Mouse (Mus musculus): ENCODE results near the gene Zfp710. TPM values are rescaled to one million over a fixed set of nuclear protein-coding genes. Genes with fewer than 3 reads are reported as not detected.
A peak's percentile ranks its signal among the peaks of the same experiment; 100 is the strongest.

Zfp710 gene
- total and polyA plus RNA-seq, 2 experiments from 2014 or later = 10.7 to 33.6 TPM

DNA sequence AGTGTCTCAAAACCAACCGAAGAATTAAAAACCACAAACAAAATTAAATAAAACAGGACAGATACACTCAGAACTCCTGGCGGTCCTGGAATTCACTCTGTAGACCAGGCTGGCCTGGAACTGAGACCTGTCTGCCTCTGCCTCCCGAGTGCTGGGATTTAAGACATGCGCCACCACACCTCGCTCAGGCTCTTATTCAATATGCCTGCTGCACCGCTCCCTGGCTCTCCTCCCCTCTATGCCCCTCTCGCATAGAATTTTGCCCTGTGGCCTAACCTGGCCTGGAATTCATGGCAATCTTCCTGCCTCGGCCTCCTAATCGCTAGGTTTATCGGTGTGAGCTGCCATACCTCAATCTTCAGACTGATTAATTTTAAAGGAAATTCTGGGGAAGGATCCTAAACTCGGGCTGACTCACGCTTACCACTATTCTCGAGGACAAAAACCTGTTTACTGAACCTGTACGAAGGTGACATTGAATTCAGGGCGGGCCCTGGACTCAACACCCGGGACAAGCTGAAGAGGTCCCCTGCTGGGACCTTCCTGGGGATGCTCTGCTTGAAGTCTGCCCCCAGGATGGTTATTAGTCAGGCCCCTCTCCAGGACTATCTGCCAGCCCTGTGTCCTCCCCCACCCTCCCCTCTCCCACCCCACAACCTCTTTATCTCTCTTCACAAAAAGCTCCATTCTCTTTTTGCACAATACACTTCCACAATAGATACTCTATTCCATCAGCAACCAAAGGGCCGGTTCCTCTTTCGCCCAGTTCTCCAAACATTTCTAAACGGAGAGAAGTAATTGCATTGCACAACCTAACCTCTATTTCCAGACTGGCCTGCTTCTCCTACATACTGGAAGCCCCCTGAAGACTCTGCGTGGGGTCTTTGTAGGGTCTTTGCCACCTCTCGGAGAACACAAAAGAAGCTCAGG lies 9.5 kb upstream of the Zfp710 start:
- Histone ChIP-seq H3K27ac (ENCODE audit: low read depth, low read length) (no peak overlapping the region), H3K27me3 (ENCODE audit: insufficient read depth, low read length) (no peaks in the 10 kb centered on the region), H3K9me3 (ENCODE audit: low read length) (no peaks in the 10 kb centered on the region), H3K4me1 (ENCODE audit: insufficient read depth, low read length) (no peaks in the 10 kb centered on the region), H3K4me2 (ENCODE audit: low read depth, low read length, poor library complexity, severe bottlenecking) (no peak overlapping the region), H3K36me3 (ENCODE audit: insufficient read depth, low read length) (no peaks in the 10 kb centered on the region), H3K9ac (replicated peaks; ENCODE audit: low read length, poor library complexity, severe bottlenecking) (no peak overlapping the region), H3K4me3 (ENCODE audit: low read depth, low read length) (no peak overlapping the region)
- WGBS = 74% methylated on average over 21 of the region's 21 CpGs
- no peak for TF ChIP-seq CTCF (IDR thresholded peaks at IDR 0.05)
- ATAC-seq (ENCODE audit: low FRiP score) (no peak), DNase-seq (ENCODE audit: low spot score) (no peak)

DNA sequence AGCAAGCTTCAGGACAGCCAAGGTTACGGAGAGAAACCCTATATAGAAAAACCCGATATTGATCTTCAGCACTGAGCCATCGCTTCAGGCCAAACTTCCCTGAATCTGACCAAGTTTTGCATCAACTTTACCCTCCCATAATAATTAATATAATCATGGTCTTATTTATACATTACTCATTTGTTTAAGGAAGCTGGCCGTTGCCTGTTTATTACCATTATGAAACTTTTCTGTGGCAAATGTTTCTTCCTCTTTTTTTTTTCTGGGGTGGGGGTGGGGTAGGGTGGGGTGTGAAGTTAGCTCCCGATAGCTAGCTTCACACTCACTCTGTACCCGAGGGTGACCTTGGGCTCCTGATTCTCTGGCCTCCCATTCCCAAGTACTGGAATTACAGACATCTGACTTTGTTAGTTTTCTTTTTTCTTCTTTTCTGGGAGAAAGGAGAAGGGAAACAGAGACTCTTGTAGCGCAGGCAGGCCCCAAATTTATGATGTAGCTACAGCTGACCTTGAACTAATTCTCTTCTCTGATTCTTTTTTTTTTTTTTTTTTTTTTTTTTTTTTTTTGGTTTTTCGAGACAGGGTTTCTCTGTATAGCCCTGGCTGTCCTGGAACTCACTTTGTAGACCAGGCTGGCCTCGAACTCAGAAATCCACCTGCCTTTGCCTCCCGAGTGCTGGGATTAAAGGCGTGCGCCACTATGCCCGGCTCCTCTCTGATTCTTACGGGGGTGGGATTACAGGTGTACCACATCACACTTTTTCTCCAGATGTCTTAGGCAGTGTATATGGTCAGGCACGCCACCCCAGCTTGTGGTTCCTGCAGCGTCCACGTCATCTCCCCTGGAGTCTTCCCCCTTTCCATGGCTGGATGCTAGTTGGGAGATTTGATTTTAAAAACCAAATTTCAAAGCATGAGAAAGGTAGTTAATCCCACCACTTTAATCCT lies 5.8 kb upstream of the Zfp710 start:
- Histone ChIP-seq H3K9me3 (ENCODE audit: low read length) (no peaks in the 10 kb centered on the region), H3K4me3 (ENCODE audit: low read depth, low read length) (no peak overlapping the region), H3K9ac (replicated peaks; ENCODE audit: low read length, poor library complexity, severe bottlenecking) (no peak overlapping the region), H3K36me3 (ENCODE audit: insufficient read depth, low read length) (no peaks in the 10 kb centered on the region), H3K27me3 (ENCODE audit: insufficient read depth, low read length) (no peaks in the 10 kb centered on the region), H3K27ac (ENCODE audit: low read depth, low read length) (no peak overlapping the region), H3K4me1 (ENCODE audit: insufficient read depth, low read length) (no peaks in the 10 kb centered on the region), H3K4me2 (ENCODE audit: low read depth, low read length, poor library complexity, severe bottlenecking) (no peak overlapping the region)
- ATAC-seq (ENCODE audit: low FRiP score) (no peak), DNase-seq (ENCODE audit: low spot score) (no peak)
- WGBS = 92% methylated on average over 16 of the region's 17 CpGs
- TF ChIP-seq CTCF (IDR thresholded peaks at IDR 0.05) = no peak

DNA sequence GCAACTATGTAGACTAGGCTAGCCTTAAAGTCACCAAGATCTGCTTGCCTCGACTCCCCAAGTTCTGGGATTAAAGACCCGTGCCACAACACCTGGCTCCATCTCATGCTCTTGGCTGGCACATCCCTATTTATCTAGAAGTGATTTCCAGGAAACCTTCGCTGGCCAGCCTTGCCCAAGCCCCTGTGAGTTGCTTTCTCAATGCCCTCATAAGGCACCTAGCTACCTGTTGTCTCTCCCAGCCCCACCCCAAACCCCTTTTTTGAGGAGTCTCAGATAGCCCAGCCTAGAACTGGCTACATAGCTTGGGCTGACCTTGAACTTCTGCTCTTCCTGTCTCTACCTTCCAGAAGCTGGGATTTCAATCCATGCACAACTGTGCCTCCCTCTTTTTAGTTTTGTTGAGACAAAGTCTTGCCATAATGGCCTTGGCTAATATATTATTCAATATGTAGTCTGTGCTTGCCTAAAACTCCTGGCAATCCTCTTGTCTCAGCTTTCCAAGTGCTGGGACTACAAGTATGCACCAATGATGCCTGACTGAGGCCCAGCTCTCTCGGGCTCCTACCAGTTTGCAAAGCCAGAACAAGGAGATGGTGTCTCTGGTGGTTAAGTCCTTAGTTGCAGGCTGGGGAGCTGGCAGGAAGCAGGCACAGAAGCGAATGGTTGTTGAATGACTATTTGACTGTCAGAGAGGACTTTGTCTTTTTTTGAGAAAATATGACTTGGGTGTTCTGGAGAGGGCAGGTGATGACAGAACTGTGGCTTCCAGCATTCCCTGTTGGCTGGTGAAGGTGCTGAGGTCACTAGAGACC lies 786 bp upstream of the Zfp710 start:
- ATAC-seq (ENCODE audit: low FRiP score) (no peak), DNase-seq (ENCODE audit: low spot score) (peak; percentile 45)
- H3K9ac ChIP-seq (replicated peaks; ENCODE audit: low read length, poor library complexity, severe bottlenecking) = no peak overlapping the region
- 0 out of 2 replicates have a peak overlapping the region, but pooled peaks have one; percentile 87 for H3K27ac ChIP-seq (ENCODE audit: low read depth, low read length)
- peaks cover 9% of the 10 kb centered on the region; the same call in 1 of the 2 replicates for H3K4me1 ChIP-seq (ENCODE audit: insufficient read depth, low read length)
- peak overlapping the region; percentile 90; the same call in 1 of the 2 replicates for H3K4me2 ChIP-seq (ENCODE audit: low read depth, low read length, poor library complexity, severe bottlenecking)
- TF ChIP-seq CTCF (IDR thresholded peaks at IDR 0.05) = peak; percentile 66
- H3K27me3 ChIP-seq (ENCODE audit: insufficient read depth, low read length) = no peaks in the 10 kb centered on the region
- 69% methylated on average over 5 of the region's 5 CpGs for WGBS
- H3K36me3 ChIP-seq (ENCODE audit: insufficient read depth, low read length) = no peaks in the 10 kb centered on the region
- H3K9me3 ChIP-seq (ENCODE audit: low read length) = no peaks in the 10 kb centered on the region
- 0 out of 2 replicates have a peak overlapping the region, but pooled peaks have one; percentile 84 for H3K4me3 ChIP-seq (ENCODE audit: low read depth, low read length)

DNA sequence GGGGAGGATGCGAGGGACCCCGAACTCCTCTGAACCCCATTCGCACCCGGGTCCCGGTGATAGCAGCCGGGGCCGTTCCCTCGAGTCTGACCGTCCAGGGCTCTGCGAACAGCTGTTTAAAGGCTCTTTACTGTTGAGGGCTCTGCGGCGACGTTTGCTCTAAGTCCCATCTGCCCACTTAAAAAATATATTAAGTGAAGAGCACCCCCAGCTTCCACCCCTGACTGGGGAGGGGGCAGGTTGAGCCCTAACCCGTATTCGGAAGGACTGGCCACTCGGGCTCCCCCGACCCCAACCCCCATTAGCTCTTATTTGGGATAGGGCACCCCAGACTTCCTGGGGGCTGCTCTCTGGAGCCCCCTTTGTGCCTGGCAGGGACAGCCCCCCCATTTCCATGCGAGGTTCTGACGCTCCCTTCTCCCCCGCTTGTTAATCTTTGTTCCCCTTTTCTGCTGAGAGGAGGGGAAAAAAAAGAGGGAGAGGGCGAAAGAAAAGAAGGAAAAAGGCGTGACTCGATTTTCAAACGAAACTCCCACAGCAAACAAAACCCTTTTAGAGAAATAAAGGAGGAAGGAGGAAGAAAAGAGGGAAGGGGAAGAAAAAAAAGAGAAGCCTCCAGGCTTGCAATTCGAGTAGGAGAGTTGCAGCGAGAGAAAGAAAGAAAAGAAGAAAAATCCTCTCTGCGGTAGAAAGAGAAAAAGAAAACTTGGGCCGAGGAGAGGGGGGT lies 940 bp downstream of the Zfp710 start:
- peak overlapping the region; percentile 87 for H3K27ac ChIP-seq (ENCODE audit: low read depth, low read length)
- H3K27me3 ChIP-seq (ENCODE audit: insufficient read depth, low read length) = no peaks in the 10 kb centered on the region
- peak overlapping the region; percentile 90 for H3K4me2 ChIP-seq (ENCODE audit: low read depth, low read length, poor library complexity, severe bottlenecking)
- TF ChIP-seq CTCF (IDR thresholded peaks at IDR 0.05) = 0 out of 2 replicates have a peak, but pooled peaks have one; percentile 2
- H3K4me1 ChIP-seq (ENCODE audit: insufficient read depth, low read length) = peaks cover 9% of the 10 kb centered on the region; the same call in 1 of the 2 replicates
- H3K9me3 ChIP-seq (ENCODE audit: low read length) = no peaks in the 10 kb centered on the region
- 0% methylated on average over 28 of the region's 28 CpGs for WGBS
- no peak for DNase-seq (ENCODE audit: low spot score)
- peak; percentile 21; the same call in 1 of the 2 replicates for ATAC-seq (ENCODE audit: low FRiP score)
- peak overlapping the region; percentile 80 for H3K9ac ChIP-seq (replicated peaks; ENCODE audit: low read length, poor library complexity, severe bottlenecking)
- H3K36me3 ChIP-seq (ENCODE audit: insufficient read depth, low read length) = no peaks in the 10 kb centered on the region
- peak overlapping the region; percentile 84 for H3K4me3 ChIP-seq (ENCODE audit: low read depth, low read length)
